Mouse (Mus musculus) left cerebral cortex, adult 8-10 months (tissue): Measurements from ENCODE around the gene Rapgef2. TPM values are rescaled to one million over a fixed set of nuclear protein-coding genes. Genes with fewer than 3 reads are reported as not detected.

Experiments used
- DNase-seq, 2 experiments: peaks; one replicate each; pipeline ENCODE4 v3.0.0; 2022; ENCODE audit warnings: low spot score in 2 of 2
- total RNA-seq, 4 experiments: library from RNA; stranded (reverse); gene quantifications; 2 replicates each; pipeline ENCODE4 v1.2.4; 2022

The Rapgef2 gene
- total RNA-seq, result 100 to 1,000 TPM; 110 to 130 (median 124) TPM

DNA sequence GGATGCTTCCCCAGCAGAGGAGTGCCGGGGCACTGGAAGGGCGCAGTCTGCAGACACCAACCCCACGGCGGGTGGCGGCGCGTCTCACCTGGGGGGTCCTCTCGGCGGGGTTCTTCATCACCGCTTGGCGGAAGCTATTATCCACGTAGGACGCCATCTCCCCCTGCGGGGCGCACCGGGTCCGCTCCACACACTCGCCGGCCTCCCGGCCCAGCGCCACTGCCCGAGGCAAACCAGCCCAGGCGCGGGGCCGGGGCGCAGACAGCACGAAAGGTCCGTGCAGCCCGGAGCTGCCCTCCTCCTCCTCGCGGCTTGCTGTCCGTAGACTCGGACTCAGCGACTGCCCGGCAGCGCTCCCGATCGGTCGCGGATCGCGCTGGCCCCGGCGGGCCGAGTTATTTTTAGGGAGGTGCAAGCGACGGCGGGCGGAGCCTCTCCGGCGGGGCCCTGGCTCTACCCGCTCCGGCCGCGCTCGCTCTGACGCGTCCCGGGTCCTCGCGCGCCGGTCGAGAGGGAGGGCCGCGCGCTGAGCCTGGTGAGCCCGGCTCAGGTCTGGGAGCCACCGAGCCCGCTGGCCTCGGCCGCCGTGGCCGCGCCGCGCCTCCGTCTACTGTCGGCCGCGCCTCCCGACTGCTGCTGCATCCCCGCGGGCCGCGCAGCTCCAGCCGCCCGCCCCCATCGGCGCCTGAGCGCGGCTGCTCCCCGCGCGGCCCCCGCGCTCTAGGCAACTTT, at the start of gene Rapgef2:
TSS of gene Rapgef2 (minus strand) at position 142 of the 732 bp plus-strand sequence.
- peak; percentile 42 to 47 for DNase-seq

DNA sequence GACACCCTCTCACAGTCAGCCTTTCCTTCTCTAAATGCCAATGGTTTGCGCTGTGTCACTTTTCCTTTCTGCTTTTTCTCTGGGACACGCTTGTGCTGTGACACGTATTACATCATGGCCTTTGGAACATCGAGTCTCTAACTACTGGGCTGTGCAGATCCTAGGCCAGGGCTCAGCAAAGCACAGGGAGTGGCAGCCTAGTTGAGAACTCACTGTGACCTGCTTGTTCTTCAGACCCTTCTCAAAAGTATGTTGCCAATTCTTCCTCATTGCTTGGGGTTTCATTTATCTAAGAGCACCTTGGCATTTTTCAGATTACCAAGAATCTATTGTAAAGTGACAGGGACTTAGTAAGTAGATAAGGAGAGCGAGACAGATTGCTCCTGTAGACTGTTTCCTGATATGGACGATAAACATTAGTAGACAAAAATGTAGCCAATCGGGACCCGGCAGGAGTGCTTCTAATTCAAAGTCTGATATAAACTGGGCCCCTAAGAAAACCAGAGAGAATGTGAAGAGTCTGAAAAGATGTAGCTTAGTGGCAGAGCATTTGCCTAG, 47.4 kb upstream of the Rapgef2 start:
- DNase-seq, result no peak

GRCm38 (mm10) chr3:79333051-79333450, 46.7 kb upstream of the Rapgef2 start:
- DNase-seq, result no peak

DNA sequence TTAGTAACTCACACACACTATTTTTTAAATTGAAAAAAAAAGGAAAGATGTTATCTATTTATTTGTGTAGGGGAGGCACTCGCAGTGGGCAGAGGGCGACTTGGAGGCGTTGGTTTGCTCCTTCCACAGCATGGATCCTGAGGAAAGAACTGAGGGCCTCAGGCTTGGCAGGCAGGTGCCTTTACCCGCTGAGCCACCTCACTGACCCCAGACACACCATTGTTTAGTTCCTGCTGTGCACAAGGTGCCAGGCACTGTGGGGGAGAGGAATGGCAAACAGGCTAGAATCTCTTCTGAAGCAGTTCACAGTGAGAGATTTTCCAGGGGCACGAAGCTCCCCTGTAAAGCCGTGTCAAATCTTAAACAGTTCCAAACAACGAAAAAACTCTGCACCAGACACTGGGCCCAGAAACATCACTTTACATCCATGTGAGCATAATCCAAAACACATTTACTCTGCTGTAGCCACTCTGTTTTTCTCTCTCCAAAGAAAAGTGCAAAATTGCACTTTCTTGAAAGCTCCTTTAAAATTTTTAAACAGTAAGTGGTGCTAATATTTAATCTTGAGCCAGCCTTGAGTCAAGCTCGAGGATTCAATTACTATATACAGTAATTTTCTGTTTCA, 43.5 kb upstream of the Rapgef2 start:
- no peak for DNase-seq

GRCm38 (mm10) chr3:79324697-79325526, 38.6 kb upstream of the Rapgef2 start:
- DNase-seq, result no peak

GRCm38 (mm10) chr3:79314006-79314698, 27.8 kb upstream of the Rapgef2 start:
- peak; percentile 21 to 89 for DNase-seq

DNA sequence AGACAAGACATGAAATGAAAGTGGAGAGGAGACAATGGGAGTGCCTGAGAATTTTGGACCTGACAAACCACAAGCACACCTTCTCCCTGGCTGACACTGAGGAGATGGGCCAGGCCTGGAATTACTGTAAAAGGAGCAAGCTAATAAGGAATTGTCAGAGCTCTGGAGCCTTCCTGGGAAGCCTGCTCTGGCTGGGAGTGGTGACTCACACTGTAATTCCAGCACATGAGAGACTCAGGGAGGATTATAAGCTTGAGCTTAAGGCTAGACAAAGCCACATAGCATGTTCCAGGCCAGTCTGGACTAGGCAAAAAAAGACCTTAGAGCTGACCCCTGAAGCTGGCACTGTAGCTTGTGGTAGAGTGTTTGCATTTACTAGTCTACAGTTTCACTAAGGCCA, 25.6 kb upstream of the Rapgef2 start:
- no peak for DNase-seq

GRCm38 (mm10) chr3:79310184-79310583, 23.9 kb upstream of the Rapgef2 start:
- no peak for DNase-seq

GRCm38 (mm10) chr3:79308605-79309004, 22.3 kb upstream of the Rapgef2 start:
- DNase-seq, result no peak

GRCm38 (mm10) chr3:79299401-79299800, 13.1 kb upstream of the Rapgef2 start:
- DNase-seq, result no peak

DNA sequence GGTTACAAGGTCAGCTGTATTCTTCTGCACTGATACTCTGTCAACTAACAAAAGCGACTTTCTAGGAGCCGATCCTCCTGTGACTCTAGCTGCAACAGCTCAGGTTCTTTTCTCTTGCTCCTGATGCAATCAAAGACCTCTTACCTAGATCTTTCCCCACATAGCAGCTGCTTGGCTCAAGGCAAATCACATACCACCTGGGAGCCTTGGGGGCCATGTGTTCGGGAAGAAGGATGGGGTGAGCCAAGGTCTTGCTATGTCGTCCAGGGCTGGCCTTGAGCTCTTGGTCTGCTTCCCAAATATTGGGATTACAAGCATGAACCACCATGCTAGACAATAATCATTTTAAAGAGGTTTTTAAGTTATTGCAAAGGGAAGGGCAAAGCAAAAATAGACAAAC, 11.0 kb upstream of the Rapgef2 start:
- no peak for DNase-seq

DNA sequence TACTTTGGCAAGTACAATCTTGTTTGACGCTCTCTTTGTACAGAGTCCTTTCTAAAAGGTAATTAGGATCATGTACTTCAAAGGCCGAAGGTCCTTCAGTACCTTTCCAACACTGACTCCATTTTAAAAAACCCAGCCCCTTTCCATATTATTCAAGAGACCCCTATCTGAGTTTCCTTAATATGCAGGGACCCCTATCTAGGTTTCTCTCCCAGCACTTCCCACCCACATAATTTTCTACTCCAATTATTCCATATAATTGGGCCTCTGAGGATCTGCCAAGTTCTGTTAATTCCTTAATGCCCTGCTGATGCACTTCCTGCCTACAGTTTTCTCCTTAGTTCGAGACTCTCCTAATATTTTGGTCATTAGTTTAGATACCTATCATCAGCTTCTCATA, 10.3 kb upstream of the Rapgef2 start:
- no peak for DNase-seq

DNA sequence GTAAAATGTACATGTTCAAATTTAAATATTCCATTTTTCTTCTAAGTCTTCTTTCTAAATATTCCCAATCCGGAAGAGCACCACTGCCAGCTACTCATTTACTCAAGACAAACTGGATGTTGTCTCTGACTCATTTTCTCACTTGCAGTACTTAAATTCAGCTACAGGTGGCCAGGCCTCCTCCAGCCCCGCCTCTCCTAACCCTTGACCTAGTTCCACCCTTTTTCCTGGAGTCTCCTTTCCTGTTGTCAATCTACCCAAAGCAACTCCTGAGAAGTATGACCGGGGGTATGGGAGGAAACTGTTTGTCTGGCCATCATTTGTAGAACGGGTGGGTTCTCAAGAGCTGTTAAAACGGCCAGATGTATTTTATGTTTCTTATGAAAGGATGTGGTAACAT, 9.7 kb upstream of the Rapgef2 start:
- no peak for DNase-seq

DNA sequence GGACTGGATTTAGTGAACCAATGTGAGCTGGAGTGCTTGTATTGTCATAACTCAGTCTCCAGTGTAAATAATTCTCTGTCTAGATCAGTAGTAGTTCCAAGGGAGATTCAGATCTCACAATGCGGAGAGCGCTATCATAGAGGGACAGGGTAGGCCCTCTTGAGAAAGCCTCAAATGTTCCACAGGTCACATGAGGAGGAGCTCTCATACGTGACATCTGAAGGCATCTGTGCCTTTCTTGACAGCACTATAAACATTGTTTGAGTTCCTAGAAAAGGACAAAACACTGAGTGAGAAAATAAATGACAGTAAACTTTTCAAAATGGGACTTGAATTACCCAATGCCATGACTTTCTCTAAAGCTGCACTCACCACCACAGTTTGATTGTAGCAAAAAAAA, 8.4 kb upstream of the Rapgef2 start:
- DNase-seq, result no peak

GRCm38 (mm10) chr3:79293023-79293422, 6.7 kb upstream of the Rapgef2 start:
- no peak for DNase-seq

DNA sequence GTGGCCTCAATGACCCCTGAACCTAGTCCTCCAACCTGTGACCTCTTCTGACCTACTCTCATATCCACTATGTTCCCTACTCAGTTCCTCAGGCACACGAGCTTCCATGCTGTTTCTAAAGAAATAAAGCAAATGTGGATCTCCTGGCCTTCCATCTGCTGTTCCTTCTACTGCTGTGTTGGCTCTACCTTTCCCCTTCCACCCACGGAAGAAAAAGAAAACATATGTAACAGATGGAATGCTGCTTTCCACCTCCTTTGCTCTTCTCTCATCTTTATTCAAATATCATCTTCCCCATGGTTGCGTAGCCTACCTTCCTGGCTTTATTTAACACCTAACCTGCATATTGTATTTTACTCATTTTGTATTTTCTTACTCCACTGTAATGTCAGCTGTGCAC, 2.7 kb upstream of the Rapgef2 start:
- DNase-seq, result peak in 1 of 2 experiments; percentile 42

GRCm38 (mm10) chr3:79287699-79288458, 1.6 kb upstream of the Rapgef2 start:
- DNase-seq, result no peak

GRCm38 (mm10) chr3:79287108-79287576, 825 bp upstream of the Rapgef2 start:
- peak; percentile 92 to 95 for DNase-seq

GRCm38 (mm10) chr3:79286031-79286375, 314 bp downstream of the Rapgef2 start:
- DNase-seq, result peak in 1 of 2 experiments; percentile 32

DNA sequence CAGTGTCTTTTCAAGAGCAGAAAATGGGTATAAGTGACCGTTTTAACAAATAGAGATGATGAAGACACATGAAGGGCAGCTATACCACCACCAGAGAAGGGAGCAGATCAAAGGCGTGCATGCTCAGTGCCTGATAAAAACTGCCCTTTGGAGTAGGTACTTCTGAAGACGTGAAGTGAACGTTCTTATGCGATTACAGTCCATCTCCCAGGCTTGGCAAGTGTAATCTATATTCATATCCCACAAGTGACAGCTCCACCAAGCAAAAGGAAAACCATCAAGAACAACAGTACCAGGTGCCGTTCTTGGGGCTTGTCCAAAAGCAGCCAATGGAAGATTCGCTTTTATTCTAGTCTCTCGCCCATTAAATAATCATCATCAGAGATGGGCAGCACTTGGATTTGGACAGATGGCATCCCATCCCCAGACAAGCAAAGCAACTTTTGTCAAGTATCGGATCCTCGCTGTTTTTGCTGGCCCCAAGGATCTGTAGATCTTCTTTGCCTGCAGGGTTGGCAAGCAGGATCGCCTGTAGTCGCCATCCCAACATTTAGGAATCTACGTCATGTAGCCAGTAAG, 1.1 kb downstream of the Rapgef2 start:
- no peak for DNase-seq
